Mouse (Mus musculus) heart, adult 8-10 months (tissue): ENCODE results near the gene Cdc34b. TPM values are rescaled to one million over a fixed set of nuclear protein-coding genes. Genes with fewer than 3 reads are reported as not detected.

ENCODE experiments used
- DNase-seq: peaks from one replicate; pipeline ENCODE4 v3.0.0; 2022; ENCODE audit warnings: low spot score
- total RNA-seq, 4 experiments: library from RNA; stranded (reverse); gene quantifications; 2 replicates each; pipeline ENCODE4 v1.2.4; 2022

Gene Cdc34b
- total RNA-seq, 4 experiments from 2014 or later, result 0.52 to 0.97 (median 0.88) TPM

- DNase-seq, result no peak
These were observed 5.8 kb upstream of the Cdc34b start for GRCm38 (mm10) chr11:94735746-94736145.

GRCm38 (mm10) chr11:94752946-94753713 is 11.5 kb downstream of the Cdc34b start:
- no peak for DNase-seq

DNA sequence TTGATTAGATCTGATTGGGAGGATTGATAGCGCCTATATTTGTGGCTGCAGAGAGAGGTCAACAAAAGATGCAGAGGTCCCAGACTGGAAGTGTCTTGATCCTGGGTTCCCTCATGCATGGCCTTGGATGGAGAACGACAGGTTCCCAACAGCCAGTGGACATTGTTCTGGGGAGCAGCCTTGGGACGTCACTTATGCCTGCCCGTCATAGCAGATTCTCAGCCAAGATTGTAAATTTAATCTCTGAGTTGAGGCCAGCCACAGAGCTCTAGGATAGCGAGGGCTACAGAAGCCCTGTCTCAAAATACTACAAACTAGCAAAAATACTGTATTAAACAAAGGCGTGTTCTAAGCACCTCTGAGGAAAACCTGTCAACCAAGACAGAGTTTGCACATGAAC is 18.3 kb downstream of the Cdc34b start:
- DNase-seq, result no peak

- no peak for DNase-seq
These were observed 18.8 kb downstream of the Cdc34b start for GRCm38 (mm10) chr11:94760364-94760763.

GRCm38 (mm10) chr11:94760799-94761198 is 19.2 kb downstream of the Cdc34b start:
- DNase-seq, result no peak

GRCm38 (mm10) chr11:94762281-94762680 is 20.7 kb downstream of the Cdc34b start:
- DNase-seq, result no peak

GRCm38 (mm10) chr11:94762775-94763174 is 21.2 kb downstream of the Cdc34b start:
- DNase-seq, result no peak

DNA sequence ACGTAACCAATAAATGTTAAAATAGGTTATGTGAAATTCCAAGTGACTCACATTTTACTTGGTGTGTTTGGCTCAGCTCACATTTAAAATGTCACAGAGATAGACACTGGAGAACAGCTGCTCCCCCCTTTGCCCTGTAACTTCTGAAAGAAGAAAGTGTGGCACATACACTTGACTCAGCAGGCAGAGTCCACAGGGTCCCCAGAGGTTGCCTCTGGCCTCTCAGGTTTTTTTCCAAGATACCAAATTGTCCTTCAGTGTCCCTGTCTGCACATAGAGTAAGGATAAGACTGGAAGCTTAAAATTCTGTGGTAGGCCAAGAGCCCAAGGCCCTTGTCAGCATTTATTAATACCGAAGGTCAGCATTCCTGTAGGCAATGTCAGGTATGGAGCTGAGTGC is 25.7 kb downstream of the Cdc34b start:
- DNase-seq, result no peak

DNA sequence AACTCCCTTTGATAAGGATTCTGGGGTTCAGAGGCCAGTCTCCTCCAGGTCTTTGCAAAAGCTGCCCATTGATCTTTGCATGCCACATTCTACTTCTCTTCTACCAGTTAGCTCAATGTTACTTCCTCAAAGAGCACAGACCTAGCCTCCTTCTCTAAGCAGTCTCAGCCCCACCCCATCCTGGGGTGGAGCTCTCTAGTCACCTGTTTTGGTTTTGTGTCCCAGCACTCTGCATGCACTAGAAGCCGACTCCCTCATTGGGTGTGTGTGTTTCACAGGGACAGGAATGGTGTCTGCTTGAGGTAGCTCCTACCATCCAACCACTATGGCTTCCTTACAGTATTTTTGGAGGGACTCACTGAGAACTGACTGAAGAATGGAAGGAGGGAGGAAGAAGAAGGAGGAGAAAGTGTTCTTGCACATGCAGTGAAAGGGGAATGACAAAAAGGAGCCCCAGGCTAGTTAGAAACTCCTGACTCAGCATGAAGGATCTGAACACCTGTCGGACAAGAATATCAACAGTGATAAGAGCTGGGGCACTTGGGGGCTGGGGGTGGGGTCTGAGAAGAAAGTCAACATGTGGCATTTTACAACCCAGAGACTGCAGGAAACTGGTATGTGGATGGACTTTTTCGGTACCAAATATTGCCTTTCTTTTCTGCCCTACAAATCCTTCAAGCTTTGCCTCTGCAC is 30.9 kb downstream of the Cdc34b start:
- DNase-seq, result no peak

DNA sequence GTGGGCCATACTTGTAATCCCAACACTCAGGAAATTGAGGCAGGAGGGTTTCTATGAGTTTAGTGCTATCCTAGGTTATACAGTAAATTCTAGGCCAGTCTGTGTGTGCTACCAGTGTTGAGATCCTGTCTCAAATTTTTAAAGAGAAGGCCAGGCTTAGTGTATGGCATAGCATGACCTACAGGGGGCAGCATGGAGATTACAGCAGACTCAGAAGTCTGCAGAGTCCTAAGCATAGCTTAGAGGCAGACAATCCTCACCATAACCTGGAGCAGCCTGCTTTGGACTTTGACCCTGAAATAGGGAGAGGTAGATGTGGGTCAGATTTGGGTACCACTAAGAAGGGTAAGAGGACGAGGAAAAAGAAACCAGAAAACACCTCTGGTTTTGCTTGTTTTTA is 32.3 kb downstream of the Cdc34b start:
- no peak for DNase-seq

DNA sequence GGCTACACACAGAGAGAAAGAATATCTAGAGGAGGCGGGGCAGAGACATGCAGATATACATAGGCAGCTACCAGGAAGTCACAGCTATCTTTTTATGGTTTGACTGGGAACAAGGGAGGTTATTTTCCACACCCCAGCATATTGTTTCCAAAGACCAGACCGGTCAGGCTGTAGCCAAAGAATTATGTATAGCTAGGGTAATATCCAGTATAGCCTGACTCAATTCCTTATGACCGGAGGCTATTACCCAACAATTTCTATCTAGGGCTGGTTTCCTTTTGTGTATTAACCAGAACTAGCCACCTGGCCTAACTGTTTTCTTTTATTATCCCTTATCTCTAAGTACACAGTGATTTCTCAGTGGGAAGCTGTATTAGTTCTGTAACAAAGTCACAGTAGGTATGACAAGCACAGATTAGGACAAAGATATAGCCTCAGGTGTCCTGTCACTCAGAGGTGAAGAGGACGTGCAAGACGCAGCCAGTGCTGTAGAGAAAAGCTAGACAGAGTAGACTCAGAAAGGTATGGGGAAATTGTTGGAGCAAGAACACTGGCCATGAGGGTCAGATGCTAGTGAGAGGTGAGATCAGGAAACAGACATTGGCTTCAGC is 33.4 kb downstream of the Cdc34b start:
- DNase-seq, result no peak

DNA sequence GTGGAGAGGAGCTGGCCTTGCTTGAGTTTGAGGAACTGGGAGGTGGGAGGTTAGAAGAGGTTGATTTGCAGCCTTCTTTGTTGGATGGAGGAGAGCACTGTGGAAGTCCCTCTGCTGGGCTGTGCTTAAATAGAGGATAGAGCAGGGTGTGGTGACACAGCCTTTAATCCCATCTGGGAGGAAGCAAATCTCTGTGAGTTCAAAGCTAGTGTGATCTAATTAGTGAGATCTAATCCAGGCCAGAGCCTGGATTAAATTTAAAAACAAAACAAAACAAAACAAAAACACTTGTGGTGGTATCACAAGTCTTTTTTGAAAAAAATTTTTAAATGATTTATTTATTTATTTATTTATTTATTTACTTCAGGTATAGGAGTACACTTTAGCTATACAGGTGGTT is 41.0 kb downstream of the Cdc34b start, which contains the start of gene Tmem92:
Tmem92 (minus strand) TSS at position 101 of the 400 bp plus-strand sequence.
- no peak for DNase-seq

DNA sequence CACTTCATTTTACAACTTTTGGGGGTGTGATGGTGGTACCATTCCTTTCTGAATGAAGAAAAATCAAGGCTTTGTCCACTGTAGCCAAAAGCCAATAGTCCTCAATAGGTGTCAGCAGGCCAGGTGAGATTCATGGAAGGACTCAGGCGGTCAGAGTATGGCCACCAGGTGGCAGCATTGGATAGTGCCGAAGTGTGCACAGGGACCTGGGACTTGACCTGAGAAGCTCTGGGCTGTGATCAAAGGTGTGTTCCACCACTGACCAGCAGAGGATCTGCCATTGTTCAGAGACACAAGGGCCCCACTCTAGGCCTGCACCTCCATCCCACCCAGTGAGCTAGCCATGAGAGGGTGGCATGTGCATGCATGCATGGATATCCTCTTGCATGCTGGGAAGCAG is 43.7 kb downstream of the Cdc34b start:
- DNase-seq, result peak; percentile 34

DNA sequence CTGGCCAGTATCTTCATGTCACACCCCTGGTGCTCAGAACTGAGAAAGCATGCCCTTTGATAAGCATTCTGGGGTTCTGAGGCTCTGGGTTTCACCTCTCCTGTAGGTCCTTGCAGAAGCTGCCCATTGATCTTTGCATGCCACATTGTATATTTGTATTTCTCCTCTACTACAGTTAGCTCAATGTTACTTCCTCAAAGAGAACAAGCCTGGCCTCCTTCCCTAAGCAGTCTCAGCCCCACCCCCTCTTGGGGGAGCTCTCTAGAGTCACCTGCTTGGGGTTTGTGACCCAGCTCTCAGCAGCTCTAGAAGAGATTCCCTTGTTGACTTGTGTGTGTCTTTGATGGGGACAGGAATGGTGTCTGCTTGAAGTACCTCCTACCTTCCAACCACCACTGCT is 50.1 kb downstream of the Cdc34b start:
- no peak for DNase-seq

Other genes with a start within 250 kb of the Cdc34b start
- 10 to 100 TPM; 21.3 to 28.5 (median 25.1) TPM for gene Epn3, start 241.8 kb upstream of the Cdc34b start, total RNA-seq
- 1 to 10 TPM in 3 of 4 experiments, under 1 TPM in 1; 0.75 to 2.3 (median 1.4) TPM for gene Mycbpap, start 220.0 kb upstream of the Cdc34b start, total RNA-seq
- gene Rsad1, start 192.5 kb upstream of the Cdc34b start, total RNA-seq, result 10 to 100 TPM in 2 of 4 experiments, 1 to 10 TPM in 2; 8.3 to 11.5 (median 10.1) TPM
- gene Chad, start 176.7 kb upstream of the Cdc34b start, total RNA-seq, result 1 to 10 TPM in 2 of 4 experiments, under 1 TPM in 2; 0.43 to 2.4 (median 0.86) TPM
- 10 to 100 TPM; 25.6 to 34.8 (median 30.1) TPM for gene Acsf2, start 139.9 kb upstream of the Cdc34b start, total RNA-seq
- 10 to 100 TPM; 25.5 to 31.1 (median 28.2) TPM for gene Lrrc59, start 112.0 kb upstream of the Cdc34b start, total RNA-seq
- 10 to 100 TPM; 59.3 to 66.6 (median 63.0) TPM for gene Mrpl27, start 88.0 kb upstream of the Cdc34b start, total RNA-seq
- under 1 TPM in 1 of 4 experiments, not detected in 3; 0.44 TPM for gene Eme1, start 87.8 kb upstream of the Cdc34b start, total RNA-seq
- 10 to 100 TPM in 1 of 4 experiments, 1 to 10 TPM in 3; 5.4 to 10.1 (median 7.3) TPM for gene Xylt2, start 64.3 kb upstream of the Cdc34b start, total RNA-seq
- gene Gm11541, start 37.3 kb upstream of the Cdc34b start, total RNA-seq, result not detected
- gene Tmem92, start 40.9 kb downstream of the Cdc34b start, total RNA-seq, result not detected
- 10 to 100 TPM; 23.3 to 50.4 (median 39.8) TPM for gene Col1a1, start 194.4 kb downstream of the Cdc34b start, total RNA-seq
- gene Hils1, start 225.8 kb downstream of the Cdc34b start, total RNA-seq, result not detected
- gene Sgca, start 234.5 kb downstream of the Cdc34b start, total RNA-seq, result 100 to 1,000 TPM; 202 to 221 (median 208) TPM
- 10 to 100 TPM; 43.9 to 47.4 (median 45.6) TPM for gene Ppp1r9b, start 249.3 kb downstream of the Cdc34b start, total RNA-seq